Mouse (Mus musculus): Measurements from ENCODE around the gene Slc12a3. TPM values are rescaled to one million over a fixed set of nuclear protein-coding genes. Genes with fewer than 3 reads are reported as not detected.

Gene Slc12a3
- polyA plus RNA-seq, 1 experiment from 2014 or later, result 0.09 TPM

- WGBS, result 8% methylated on average over 6 of the region's 6 CpGs
- Histone ChIP-seq H3K4me2 (ENCODE audit: low read depth, low read length) (no peak overlapping the region), H3K27ac (ENCODE audit: low read length) (no peak overlapping the region), H3K9ac (ENCODE audit: low read length) (no peak overlapping the region), H3K4me3 (replicated peaks; ENCODE audit: low read length) (no peak overlapping the region), H3K4me1 (ENCODE audit: control insufficient read depth, insufficient read depth, low read length) (0 out of 2 replicates have a peak, but pooled peaks cover 3% of the 10 kb centered on the region), H3K9me3 (replicated peaks; ENCODE audit: control insufficient read depth, low read length) (no peaks in the 10 kb centered on the region), H3K36me3 (ENCODE audit: control insufficient read depth, insufficient read depth, low read length) (no peaks in the 10 kb centered on the region), H3K27me3 (ENCODE audit: control insufficient read depth, insufficient read depth, low read length) (no peaks in the 10 kb centered on the region)
- no peak for ATAC-seq (ENCODE audit: insufficient read depth, low FRiP score)
Observed at GRCm38 (mm10) chr8:94343290-94343689, 14.3 kb downstream of the Slc12a3 start.

- no peak overlapping the region for H3K9ac ChIP-seq (ENCODE audit: low read length)
- H3K9me3 ChIP-seq (replicated peaks; ENCODE audit: control insufficient read depth, low read length), result no peaks in the 10 kb centered on the region
- H3K27ac ChIP-seq (ENCODE audit: low read length), result no peak overlapping the region
- no peak for ATAC-seq (ENCODE audit: insufficient read depth, low FRiP score)
- no peaks in the 10 kb centered on the region for H3K36me3 ChIP-seq (ENCODE audit: control insufficient read depth, insufficient read depth, low read length)
- no peaks in the 10 kb centered on the region for H3K27me3 ChIP-seq (ENCODE audit: control insufficient read depth, insufficient read depth, low read length)
- H3K4me3 ChIP-seq (replicated peaks; ENCODE audit: low read length), result no peak overlapping the region
- H3K4me2 ChIP-seq (ENCODE audit: low read depth, low read length), result no peak overlapping the region
- 86% methylated on average over 11 of the region's 11 CpGs for WGBS
- H3K4me1 ChIP-seq (ENCODE audit: control insufficient read depth, insufficient read depth, low read length), result 0 out of 2 replicates have a peak, but pooled peaks cover 3% of the 10 kb centered on the region
Observed at GRCm38 (mm10) chr8:94343778-94344320, 14.8 kb downstream of the Slc12a3 start.

- 0 out of 2 replicates have a peak, but pooled peaks cover 3% of the 10 kb centered on the region for H3K4me1 ChIP-seq (ENCODE audit: control insufficient read depth, insufficient read depth, low read length)
- 75% methylated on average over 4 of the region's 4 CpGs for WGBS
- no peak for ATAC-seq (ENCODE audit: insufficient read depth, low FRiP score)
- H3K4me3 ChIP-seq (replicated peaks; ENCODE audit: low read length), result no peak overlapping the region
- no peaks in the 10 kb centered on the region for H3K9me3 ChIP-seq (replicated peaks; ENCODE audit: control insufficient read depth, low read length)
- H3K27me3 ChIP-seq (ENCODE audit: control insufficient read depth, insufficient read depth, low read length), result no peaks in the 10 kb centered on the region
- no peak overlapping the region for H3K9ac ChIP-seq (ENCODE audit: low read length)
- H3K4me2 ChIP-seq (ENCODE audit: low read depth, low read length), result no peak overlapping the region
- H3K36me3 ChIP-seq (ENCODE audit: control insufficient read depth, insufficient read depth, low read length), result no peaks in the 10 kb centered on the region
- H3K27ac ChIP-seq (ENCODE audit: low read length), result no peak overlapping the region
Observed at GRCm38 (mm10) chr8:94345657-94346056, 16.7 kb downstream of the Slc12a3 start.

GRCm38 (mm10) chr8:94346264-94346663 is 17.3 kb downstream of the Slc12a3 start:
- Histone ChIP-seq H3K36me3 (ENCODE audit: control insufficient read depth, insufficient read depth, low read length) (no peaks in the 10 kb centered on the region), H3K4me2 (ENCODE audit: low read depth, low read length) (no peak overlapping the region), H3K27ac (ENCODE audit: low read length) (no peak overlapping the region), H3K4me1 (ENCODE audit: control insufficient read depth, insufficient read depth, low read length) (0 out of 2 replicates have a peak, but pooled peaks cover 3% of the 10 kb centered on the region), H3K9ac (ENCODE audit: low read length) (no peak overlapping the region), H3K9me3 (replicated peaks; ENCODE audit: control insufficient read depth, low read length) (no peaks in the 10 kb centered on the region), H3K27me3 (ENCODE audit: control insufficient read depth, insufficient read depth, low read length) (no peaks in the 10 kb centered on the region), H3K4me3 (replicated peaks; ENCODE audit: low read length) (no peak overlapping the region)
- ATAC-seq (ENCODE audit: insufficient read depth, low FRiP score), result no peak
- 90% methylated on average over 13 of the region's 13 CpGs for WGBS

- Histone ChIP-seq H3K9me3 (replicated peaks; ENCODE audit: control insufficient read depth, low read length) (no peaks in the 10 kb centered on the region), H3K27me3 (ENCODE audit: control insufficient read depth, insufficient read depth, low read length) (no peaks in the 10 kb centered on the region), H3K4me1 (ENCODE audit: control insufficient read depth, insufficient read depth, low read length) (0 out of 2 replicates have a peak, but pooled peaks cover 3% of the 10 kb centered on the region), H3K4me2 (ENCODE audit: low read depth, low read length) (no peak overlapping the region), H3K9ac (ENCODE audit: low read length) (peak overlapping the region; percentile 24; the same call in 1 of the 2 replicates), H3K27ac (ENCODE audit: low read length) (no peak overlapping the region), H3K4me3 (replicated peaks; ENCODE audit: low read length) (no peak overlapping the region), H3K36me3 (ENCODE audit: control insufficient read depth, insufficient read depth, low read length) (no peaks in the 10 kb centered on the region)
- 54% methylated on average over 9 of the region's 9 CpGs for WGBS
- no peak for ATAC-seq (ENCODE audit: insufficient read depth, low FRiP score)
Observed at GRCm38 (mm10) chr8:94348425-94348824, 19.4 kb downstream of the Slc12a3 start.

GRCm38 (mm10) chr8:94354069-94354531 is 25.1 kb downstream of the Slc12a3 start:
- Histone ChIP-seq H3K27me3 (ENCODE audit: control insufficient read depth, insufficient read depth, low read length) (no peaks in the 10 kb centered on the region), H3K4me1 (ENCODE audit: control insufficient read depth, insufficient read depth, low read length) (peaks cover 10% of the 10 kb centered on the region), H3K27ac (ENCODE audit: low read length) (peak overlapping the region; percentile 96), H3K9me3 (replicated peaks; ENCODE audit: control insufficient read depth, low read length) (no peaks in the 10 kb centered on the region), H3K4me3 (replicated peaks; ENCODE audit: low read length) (no peak overlapping the region), H3K36me3 (ENCODE audit: control insufficient read depth, insufficient read depth, low read length) (no peaks in the 10 kb centered on the region), H3K4me2 (ENCODE audit: low read depth, low read length) (peak overlapping the region; percentile 30; the same call in 1 of the 2 replicates), H3K9ac (ENCODE audit: low read length) (peak overlapping the region; percentile 62)
- ATAC-seq (ENCODE audit: insufficient read depth, low FRiP score), result peak; percentile 87
- WGBS, result 50% methylated on average over 7 of the region's 7 CpGs

- H3K9ac ChIP-seq (ENCODE audit: low read length), result peak overlapping the region; percentile 62
- no peaks in the 10 kb centered on the region for H3K9me3 ChIP-seq (replicated peaks; ENCODE audit: control insufficient read depth, low read length)
- no peaks in the 10 kb centered on the region for H3K27me3 ChIP-seq (ENCODE audit: control insufficient read depth, insufficient read depth, low read length)
- 41% methylated on average over 4 of the region's 4 CpGs for WGBS
- ATAC-seq (ENCODE audit: insufficient read depth, low FRiP score), result peak; percentile 76
- no peaks in the 10 kb centered on the region for H3K36me3 ChIP-seq (ENCODE audit: control insufficient read depth, insufficient read depth, low read length)
- H3K27ac ChIP-seq (ENCODE audit: low read length), result peak overlapping the region; percentile 96
- peak overlapping the region; percentile 30; the same call in 1 of the 2 replicates for H3K4me2 ChIP-seq (ENCODE audit: low read depth, low read length)
- no peak overlapping the region for H3K4me3 ChIP-seq (replicated peaks; ENCODE audit: low read length)
- peaks cover 11% of the 10 kb centered on the region for H3K4me1 ChIP-seq (ENCODE audit: control insufficient read depth, insufficient read depth, low read length)
Observed at GRCm38 (mm10) chr8:94354571-94354970, 25.6 kb downstream of the Slc12a3 start.

- no peaks in the 10 kb centered on the region for H3K36me3 ChIP-seq (ENCODE audit: control insufficient read depth, insufficient read depth, low read length)
- no peak overlapping the region for H3K9ac ChIP-seq (ENCODE audit: low read length)
- H3K4me3 ChIP-seq (replicated peaks; ENCODE audit: low read length), result no peak overlapping the region
- peaks cover 11% of the 10 kb centered on the region for H3K4me1 ChIP-seq (ENCODE audit: control insufficient read depth, insufficient read depth, low read length)
- H3K9me3 ChIP-seq (replicated peaks; ENCODE audit: control insufficient read depth, low read length), result no peaks in the 10 kb centered on the region
- H3K4me2 ChIP-seq (ENCODE audit: low read depth, low read length), result no peak overlapping the region
- H3K27me3 ChIP-seq (ENCODE audit: control insufficient read depth, insufficient read depth, low read length), result no peaks in the 10 kb centered on the region
- WGBS, result 69% methylated on average over 6 of the region's 6 CpGs
- no peak overlapping the region for H3K27ac ChIP-seq (ENCODE audit: low read length)
- ATAC-seq (ENCODE audit: insufficient read depth, low FRiP score), result no peak
Observed at GRCm38 (mm10) chr8:94357220-94357619, 28.2 kb downstream of the Slc12a3 start.

- no peak for ATAC-seq (ENCODE audit: insufficient read depth, low FRiP score)
- no peak overlapping the region for H3K4me3 ChIP-seq (replicated peaks; ENCODE audit: low read length)
- H3K4me2 ChIP-seq (ENCODE audit: low read depth, low read length), result no peak overlapping the region
- H3K27me3 ChIP-seq (ENCODE audit: control insufficient read depth, insufficient read depth, low read length), result no peaks in the 10 kb centered on the region
- peak overlapping the region; percentile 22; the same call in 1 of the 2 replicates for H3K27ac ChIP-seq (ENCODE audit: low read length)
- WGBS, result 52% methylated on average over 5 of the region's 5 CpGs
- no peak overlapping the region for H3K9ac ChIP-seq (ENCODE audit: low read length)
- peaks cover 20% of the 10 kb centered on the region for H3K4me1 ChIP-seq (ENCODE audit: control insufficient read depth, insufficient read depth, low read length)
- H3K36me3 ChIP-seq (ENCODE audit: control insufficient read depth, insufficient read depth, low read length), result no peaks in the 10 kb centered on the region
- no peaks in the 10 kb centered on the region for H3K9me3 ChIP-seq (replicated peaks; ENCODE audit: control insufficient read depth, low read length)
Observed at GRCm38 (mm10) chr8:94358541-94358940, 29.5 kb downstream of the Slc12a3 start.

Measured in stomach, embryonic 16.5 days (tissue).